Mouse (Mus musculus) heart, embryonic 15.5 days (tissue): Measurements from ENCODE around the gene Ano3. TPM values are rescaled to one million over a fixed set of nuclear protein-coding genes. Genes with fewer than 3 reads are reported as not detected.

Source experiments
- ATAC-seq: fragments of 200-750 bp; cut with Nextera tagmentation; replicated peaks from 2 replicates; pipeline ENCODE4 v1.8.0; 2017; ENCODE audit warnings: low read depth, moderate TSS enrichment; ENCODE audit not compliant: insufficient number of reproducible peaks, insufficient read depth, low FRiP score
- H3K27ac ChIP-seq: fragments of 300-500 bp; sonication (generic); 2 replicates; pipeline ENCODE4 v1.5.1; 2015; ENCODE audit warnings: mild to moderate bottlenecking, inconsistent platforms
- H3K27me3 ChIP-seq: fragments of 300-500 bp; sonication (generic); 2 replicates; pipeline ENCODE4 v1.6.1; 2015; ENCODE audit warnings: inconsistent platforms
- H3K36me3 ChIP-seq: fragments of 300-500 bp; sonication (generic); 2 replicates; pipeline ENCODE4 v1.6.1; 2015; ENCODE audit warnings: mild to moderate bottlenecking, inconsistent platforms
- H3K4me1 ChIP-seq: fragments of 300-500 bp; sonication (generic); replicated peaks from 2 replicates; pipeline ENCODE4 v1.6.1; 2015; ENCODE audit warnings: inconsistent platforms
- H3K4me2 ChIP-seq: fragments of 300-500 bp; sonication (generic); 2 replicates; pipeline ENCODE4 v1.6.1; 2015; ENCODE audit warnings: inconsistent platforms, mild to moderate bottlenecking, moderate library complexity
- H3K4me3 ChIP-seq: fragments of 300-500 bp; sonication (generic); 2 replicates; pipeline ENCODE4 v1.5.1; 2015; ENCODE audit warnings: mild to moderate bottlenecking, inconsistent platforms
- H3K9ac ChIP-seq: fragments of 300-500 bp; sonication (generic); 2 replicates; pipeline ENCODE4 v1.6.1; 2015; ENCODE audit warnings: mild to moderate bottlenecking, inconsistent platforms
- H3K9me3 ChIP-seq: fragments of 300-500 bp; sonication (generic); replicated peaks from 2 replicates; pipeline ENCODE4 v1.6.1; 2016; ENCODE audit warnings: inconsistent platforms
- WGBS: fragments of 180-500 bp; shearing (Covaris S2); methylation state at CpG from one replicate; pipeline ENCODE4 v1.1.7; 2015; ENCODE audit warnings: mixed read lengths; 5-methylcytosine and 5-hydroxymethylcytosine counted together
- polyA plus RNA-seq: library from polyadenylated mRNA; unstranded; fragments of >200 nt; fragmentation: Nextera tagmentation; extraction: Ambion mirVana; gene quantifications from 2 replicates; pipeline ENCODE4 v1.2.1, GENCODE M21; 2015

Gene Ano3
- polyA plus RNA-seq, 1 experiment from 2014 or later, result 0.25 TPM

DNA sequence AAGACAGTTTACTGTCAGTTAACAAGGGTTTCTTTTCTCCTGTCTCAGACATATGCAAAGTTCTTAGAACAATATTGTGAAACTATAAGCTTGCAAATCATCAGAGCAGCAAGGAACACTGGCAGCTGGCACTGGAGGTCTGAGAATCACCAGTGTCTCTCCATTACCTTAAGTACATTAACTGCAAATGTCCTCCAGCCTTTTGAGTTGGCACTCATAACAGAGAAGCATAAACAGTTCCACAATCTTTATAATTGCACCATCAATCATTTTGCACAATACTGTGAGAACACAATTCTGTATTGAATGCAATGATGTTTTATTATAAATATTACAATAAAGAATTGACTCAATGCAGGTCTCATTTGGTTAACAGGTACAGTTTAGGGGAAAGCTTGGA lies 15.0 kb downstream of the Ano3 start:
- Histone ChIP-seq H3K27ac (no peak overlapping the region), H3K4me2 (no peak overlapping the region)

DNA sequence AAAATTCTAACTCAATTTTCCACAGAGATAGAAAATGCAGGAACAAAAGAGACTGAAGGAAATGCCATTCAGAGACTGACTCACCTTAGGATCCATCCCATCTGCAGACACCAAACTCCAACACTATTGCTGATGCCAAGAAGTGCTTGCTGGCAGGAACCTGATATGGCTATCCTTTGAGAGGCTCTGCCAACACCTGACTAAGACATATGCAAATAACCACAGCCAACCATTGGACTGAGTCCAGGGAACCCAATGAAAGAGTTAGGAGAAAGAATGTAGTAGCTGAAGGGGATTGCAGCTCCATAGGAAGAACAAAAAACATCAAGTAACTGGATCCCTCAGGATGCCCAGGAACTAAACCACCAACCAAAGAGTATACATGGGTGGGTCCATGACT lies 21.6 kb downstream of the Ano3 start:
- Histone ChIP-seq H3K27ac (no peak overlapping the region), H3K9ac (no peak overlapping the region), H3K36me3 (no peaks in the 10 kb centered on the region), H3K9me3 (no peaks in the 10 kb centered on the region), H3K27me3 (no peaks in the 10 kb centered on the region), H3K4me3 (no peak overlapping the region), H3K4me2 (no peak overlapping the region), H3K4me1 (no peaks in the 10 kb centered on the region)
- ATAC-seq, result no peak

More for the DNA sequence above, 15.0 kb downstream of the Ano3 start:
- Histone ChIP-seq H3K9ac (no peak overlapping the region), H3K27me3 (no peaks in the 10 kb centered on the region), H3K4me3 (no peak overlapping the region), H3K9me3 (no peaks in the 10 kb centered on the region), H3K36me3 (no peaks in the 10 kb centered on the region), H3K4me1 (no peaks in the 10 kb centered on the region)
- ATAC-seq, result no peak

DNA sequence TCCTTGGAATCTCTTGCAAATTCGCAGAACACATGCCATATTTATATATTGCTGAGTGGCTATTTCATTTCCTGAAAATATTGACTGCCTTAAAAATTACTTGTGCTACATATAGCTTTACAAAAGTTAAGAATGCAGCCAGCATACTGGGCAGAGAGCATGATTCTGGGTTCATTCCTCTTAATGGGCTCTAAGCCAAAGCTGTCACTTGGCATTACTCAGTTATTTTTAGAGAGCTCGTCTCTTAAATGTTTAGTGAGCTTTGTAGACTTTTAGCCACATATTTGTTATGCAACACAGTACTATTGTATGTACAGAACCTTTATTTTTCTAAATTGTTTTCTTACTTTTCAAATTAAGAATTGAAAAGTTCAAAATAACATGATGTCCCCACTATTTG lies 41.2 kb downstream of the Ano3 start:
- Histone ChIP-seq H3K27me3 (no peaks in the 10 kb centered on the region), H3K9ac (no peak overlapping the region), H3K27ac (no peak overlapping the region), H3K4me3 (no peak overlapping the region), H3K9me3 (no peaks in the 10 kb centered on the region), H3K4me1 (peaks cover 3% of the 10 kb centered on the region; the same call in 1 of the 2 replicates), H3K36me3 (no peaks in the 10 kb centered on the region), H3K4me2 (no peak overlapping the region)
- WGBS, result 47% methylated on average over 2 of the region's 2 CpGs
- no peak for ATAC-seq

DNA sequence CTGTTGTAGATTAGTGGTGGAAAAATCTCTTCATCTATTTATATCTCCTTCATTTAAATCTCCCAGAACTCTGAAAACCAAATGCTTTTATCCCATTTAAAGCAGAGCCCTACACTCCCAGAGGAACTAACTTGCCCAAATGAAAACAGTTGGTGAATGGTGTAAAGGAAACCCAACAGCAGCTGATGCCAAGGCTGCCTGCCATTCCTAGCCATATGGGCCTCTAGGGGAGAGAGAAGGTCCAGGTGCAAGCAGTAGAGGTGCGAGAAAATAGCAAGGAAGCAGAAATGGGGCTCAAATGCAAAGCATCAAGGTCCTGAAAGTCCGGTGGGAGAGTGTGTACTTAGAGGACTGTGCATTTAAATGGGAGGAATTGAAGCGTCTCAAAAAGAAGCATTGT lies 44.2 kb downstream of the Ano3 start:
- Histone ChIP-seq H3K4me2 (no peak overlapping the region), H3K27me3 (no peaks in the 10 kb centered on the region), H3K4me3 (no peak overlapping the region), H3K27ac (no peak overlapping the region), H3K36me3 (no peaks in the 10 kb centered on the region), H3K9me3 (no peaks in the 10 kb centered on the region), H3K9ac (no peak overlapping the region), H3K4me1 (peaks cover 3% of the 10 kb centered on the region; the same call in 1 of the 2 replicates)
- no peak for ATAC-seq
- WGBS, result 78% methylated on average over 3 of the region's 3 CpGs

DNA sequence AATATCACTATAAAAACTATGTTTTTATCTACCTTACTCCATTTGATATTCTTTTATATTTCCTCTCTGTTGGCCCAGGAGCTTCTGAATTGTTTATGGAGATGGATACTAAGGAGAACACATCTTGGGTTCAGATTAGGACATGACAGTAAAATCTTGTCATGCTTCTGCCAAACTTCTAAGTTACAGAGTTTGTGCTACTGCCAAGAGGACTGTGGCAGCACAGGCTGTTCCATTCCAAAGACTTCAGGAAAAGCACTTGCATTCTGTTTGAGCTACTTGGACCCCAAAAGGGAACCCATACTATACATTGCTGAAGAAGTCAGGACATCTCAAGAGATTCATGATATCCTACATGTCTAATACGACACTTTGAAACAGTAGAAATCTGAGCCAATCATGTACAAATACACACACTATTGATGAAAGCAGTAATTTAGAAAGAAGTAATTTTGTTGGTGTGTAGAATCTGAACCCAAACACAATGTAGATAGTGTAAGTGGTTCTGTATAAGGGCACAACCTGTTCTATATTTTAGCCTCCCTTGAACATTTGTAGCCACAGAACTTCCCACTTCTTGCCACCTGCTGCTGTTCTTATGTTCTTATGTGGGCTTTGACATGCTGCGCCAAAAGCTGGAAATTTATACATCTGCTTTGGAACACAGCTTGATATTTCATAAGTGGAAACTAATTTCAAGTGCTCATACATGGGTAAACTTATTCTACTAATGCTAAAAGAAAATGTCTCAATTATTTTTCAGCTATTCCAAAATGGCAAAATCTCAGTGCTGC lies 54.0 kb downstream of the Ano3 start:
- no peak overlapping the region for H3K4me3 ChIP-seq
- H3K27me3 ChIP-seq, result no peaks in the 10 kb centered on the region
- no peak overlapping the region for H3K27ac ChIP-seq
- no peak overlapping the region for H3K9ac ChIP-seq
- H3K36me3 ChIP-seq, result no peaks in the 10 kb centered on the region
- ATAC-seq, result no peak
- no peaks in the 10 kb centered on the region for H3K4me1 ChIP-seq
- 85% methylated on average over 2 of the region's 2 CpGs for WGBS
- no peak overlapping the region for H3K4me2 ChIP-seq
- no peaks in the 10 kb centered on the region for H3K9me3 ChIP-seq

DNA sequence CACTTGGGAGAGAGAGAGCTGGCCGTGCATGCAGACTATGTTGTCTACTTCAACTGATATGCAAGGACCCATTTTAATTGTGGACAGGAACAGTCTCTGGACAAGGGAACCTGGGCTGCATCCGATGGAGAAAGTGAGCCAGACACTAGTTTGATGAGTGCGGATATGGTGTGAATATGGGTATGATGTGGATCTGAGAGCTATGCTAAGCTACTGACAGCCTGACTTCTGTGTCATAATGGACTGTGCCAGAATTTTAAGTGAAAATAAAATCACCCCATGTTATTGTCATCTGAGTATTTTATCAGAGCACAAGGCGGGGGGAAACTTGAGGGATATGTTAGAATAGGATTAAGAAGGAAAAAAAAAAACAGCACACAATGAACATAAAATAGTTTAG lies 79.1 kb downstream of the Ano3 start:
- Histone ChIP-seq H3K27ac (no peak overlapping the region), H3K9ac (no peak overlapping the region), H3K9me3 (no peaks in the 10 kb centered on the region), H3K4me3 (no peak overlapping the region), H3K27me3 (no peaks in the 10 kb centered on the region), H3K36me3 (no peaks in the 10 kb centered on the region), H3K4me1 (no peaks in the 10 kb centered on the region), H3K4me2 (no peak overlapping the region)
- 65% methylated on average over 4 of the region's 4 CpGs for WGBS
- ATAC-seq, result no peak

DNA sequence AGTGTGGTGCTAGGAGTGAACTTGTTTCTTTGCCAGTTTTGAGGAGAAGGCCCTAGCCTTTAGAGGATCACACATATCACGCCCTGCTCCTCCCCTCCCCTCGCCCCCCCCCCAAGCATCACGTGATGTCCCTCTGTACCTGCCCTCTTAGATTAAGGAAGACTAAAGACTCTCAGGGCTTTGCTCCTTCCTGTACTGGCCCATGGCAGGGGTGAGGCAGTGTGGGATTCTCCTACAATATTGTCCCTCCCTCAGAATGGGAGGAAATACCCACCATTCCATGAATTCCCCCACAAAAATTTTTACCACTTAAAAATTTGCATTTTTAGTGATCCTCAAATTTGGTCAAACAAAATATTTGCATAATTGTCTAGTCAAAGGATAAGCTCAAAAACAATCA lies 85.1 kb downstream of the Ano3 start:
- no peaks in the 10 kb centered on the region for H3K9me3 ChIP-seq
- H3K27me3 ChIP-seq, result no peaks in the 10 kb centered on the region
- H3K4me3 ChIP-seq, result no peak overlapping the region
- ATAC-seq, result no peak
- H3K9ac ChIP-seq, result no peak overlapping the region
- no peak overlapping the region for H3K4me2 ChIP-seq
- no peaks in the 10 kb centered on the region for H3K4me1 ChIP-seq
- no peak overlapping the region for H3K27ac ChIP-seq
- WGBS, result 43% methylated on average over 3 of the region's 3 CpGs
- no peaks in the 10 kb centered on the region for H3K36me3 ChIP-seq

DNA sequence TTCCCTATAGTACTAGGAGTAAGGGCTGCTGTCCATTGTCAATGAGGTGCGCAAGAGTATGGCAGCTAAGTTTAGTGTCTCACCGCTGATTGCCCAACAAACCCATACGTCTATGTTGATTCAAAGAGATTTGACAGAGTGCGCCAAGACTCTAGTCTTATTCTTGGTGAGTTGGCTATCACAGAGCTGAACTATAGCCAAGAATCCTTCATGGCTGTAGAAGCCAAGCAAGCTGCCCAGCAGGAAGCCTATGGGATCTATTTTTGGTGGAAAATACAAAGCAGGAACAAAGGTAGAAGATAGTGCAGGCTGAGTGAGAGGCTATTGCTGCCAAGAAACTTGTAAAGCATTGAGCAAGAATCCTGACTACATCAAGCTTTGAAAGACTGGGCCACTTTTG lies 87.3 kb downstream of the Ano3 start:
- no peak for ATAC-seq
- H3K27ac ChIP-seq, result no peak overlapping the region
- H3K9ac ChIP-seq, result no peak overlapping the region
- H3K36me3 ChIP-seq, result no peaks in the 10 kb centered on the region
- no peaks in the 10 kb centered on the region for H3K4me1 ChIP-seq
- H3K27me3 ChIP-seq, result no peaks in the 10 kb centered on the region
- no peaks in the 10 kb centered on the region for H3K9me3 ChIP-seq
- WGBS, result 69% methylated on average over 4 of the region's 4 CpGs
- no peak overlapping the region for H3K4me2 ChIP-seq
- H3K4me3 ChIP-seq, result no peak overlapping the region

DNA sequence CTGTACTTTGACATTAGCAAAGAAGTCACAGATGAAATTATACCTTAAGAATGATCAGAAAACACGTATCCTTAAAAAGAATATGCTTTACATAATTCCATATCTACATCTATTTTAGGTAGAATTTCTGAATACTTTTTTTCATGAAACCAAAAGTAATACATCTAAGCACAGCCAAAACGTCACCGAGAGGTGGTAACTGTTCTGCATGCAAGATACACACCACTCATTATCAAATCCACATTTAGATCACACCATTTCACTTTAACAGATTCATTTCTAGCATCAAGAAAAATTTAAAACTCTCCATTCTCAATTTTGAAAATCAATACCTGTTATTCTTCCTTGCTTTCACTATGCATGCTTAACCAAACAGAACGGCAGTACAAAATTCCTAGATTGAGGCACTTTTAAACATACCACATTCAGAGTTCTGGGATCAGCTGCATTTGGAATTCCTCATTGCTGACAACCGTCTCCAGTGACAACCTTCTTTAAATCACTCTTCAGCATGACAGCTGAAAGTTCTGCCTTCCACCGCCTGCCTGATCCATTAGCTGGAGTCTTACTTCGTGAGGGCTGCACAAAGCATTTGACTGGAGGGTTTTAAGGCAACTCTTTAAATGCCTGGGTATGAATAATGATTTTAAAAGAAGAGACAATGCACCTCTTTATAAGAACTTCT lies 111.0 kb downstream of the Ano3 start:
- 36% methylated on average over 7 of the region's 7 CpGs for WGBS

DNA sequence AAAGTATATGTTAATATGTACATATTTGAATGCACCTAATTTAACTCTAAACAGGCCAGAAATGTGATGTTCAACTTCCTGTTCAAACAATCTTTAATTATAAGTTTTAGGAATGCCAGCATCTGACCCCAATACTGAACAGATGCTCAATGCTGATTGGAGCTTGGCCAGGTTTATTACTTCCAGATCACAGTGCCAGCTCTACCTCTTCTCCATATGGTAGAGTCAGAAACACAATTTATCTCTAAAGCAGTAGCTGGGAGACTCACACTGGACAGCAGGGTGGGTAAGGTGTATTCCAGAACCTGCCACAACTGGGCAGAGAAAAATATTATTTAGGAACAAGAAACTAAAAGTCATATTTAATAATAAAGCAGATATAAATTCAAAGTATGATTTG lies 134.5 kb downstream of the Ano3 start:
- Histone ChIP-seq H3K4me2 (no peak overlapping the region), H3K4me1 (no peaks in the 10 kb centered on the region), H3K36me3 (no peaks in the 10 kb centered on the region), H3K27ac (no peak overlapping the region), H3K27me3 (no peaks in the 10 kb centered on the region), H3K9me3 (no peaks in the 10 kb centered on the region), H3K9ac (no peak overlapping the region), H3K4me3 (no peak overlapping the region)
- no peak for ATAC-seq

More for the DNA sequence above, 111.0 kb downstream of the Ano3 start:
- Histone ChIP-seq H3K27ac (no peak overlapping the region), H3K36me3 (no peaks in the 10 kb centered on the region), H3K9ac (no peak overlapping the region), H3K4me3 (no peak overlapping the region), H3K4me2 (no peak overlapping the region), H3K27me3 (no peaks in the 10 kb centered on the region), H3K4me1 (no peaks in the 10 kb centered on the region), H3K9me3 (no peaks in the 10 kb centered on the region)
- ATAC-seq, result no peak

DNA sequence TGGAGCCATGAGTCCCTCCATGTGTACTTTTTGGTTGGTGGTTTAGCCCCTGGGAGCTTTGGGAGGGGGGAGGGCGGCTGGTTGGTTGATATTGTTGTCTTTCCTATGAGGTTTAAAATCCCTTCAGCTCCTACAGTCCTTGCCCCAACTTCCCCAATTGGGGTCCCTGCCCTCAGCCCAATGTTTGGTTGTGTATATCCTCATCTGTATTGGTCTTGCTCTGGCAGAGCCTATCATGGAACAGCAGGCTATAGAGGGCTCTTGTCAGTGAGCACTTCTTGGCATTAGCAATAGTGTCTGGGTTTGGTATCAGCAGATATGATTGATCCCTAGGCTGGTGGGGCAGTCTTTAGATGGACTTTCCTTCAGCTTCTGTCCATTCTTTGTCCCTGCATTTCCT lies 135.8 kb downstream of the Ano3 start:
- ATAC-seq, result no peak
- no peak overlapping the region for H3K4me2 ChIP-seq

More for the DNA sequence above, 135.8 kb downstream of the Ano3 start:
- H3K4me3 ChIP-seq, result no peak overlapping the region
- no peak overlapping the region for H3K27ac ChIP-seq
- H3K4me1 ChIP-seq, result no peaks in the 10 kb centered on the region
- no peaks in the 10 kb centered on the region for H3K9me3 ChIP-seq
- no peaks in the 10 kb centered on the region for H3K27me3 ChIP-seq
- WGBS, result 86% methylated on average over 1 of the region's 1 CpGs
- H3K36me3 ChIP-seq, result no peaks in the 10 kb centered on the region
- H3K9ac ChIP-seq, result no peak overlapping the region
